Mouse (Mus musculus) midbrain, embryonic 11.5 days (tissue): ENCODE measurements around the gene Slc12a7. TPM values are rescaled to one million over a fixed set of nuclear protein-coding genes. Genes with fewer than 3 reads are reported as not detected.
"Not testable (repeated sequence)": the region's sequence is repeated elsewhere in the genome, so short reads cannot be mapped to it uniquely, and the experiment has no call there.

Experiments
- ATAC-seq: fragments of 200-750 bp; cut with Nextera tagmentation; 2 replicates; pipeline ENCODE4 v1.8.0; 2017; ENCODE audit warnings: moderate TSS enrichment, moderate library complexity; ENCODE audit not compliant: low FRiP score
- DNase-seq: peaks from one replicate; pipeline ENCODE4 v3.0.0; 2015; ENCODE audit warnings: low spot score; ENCODE audit errors: missing footprints
- H3K27ac ChIP-seq: fragments of 300-500 bp; sonication (generic); 2 replicates; pipeline ENCODE4 v1.5.1; 2014; ENCODE audit warnings: low read depth, low read length
- H3K27me3 ChIP-seq: fragments of 300-500 bp; sonication (generic); 2 replicates; pipeline ENCODE4 v1.6.1; 2014; ENCODE audit warnings: mild to moderate bottlenecking, low read length, moderate library complexity, mixed read lengths; ENCODE audit not compliant: control insufficient read depth, insufficient read depth
- H3K36me3 ChIP-seq: fragments of 300-500 bp; sonication (generic); 2 replicates; pipeline ENCODE4 v1.6.1; 2014; ENCODE audit warnings: mild to moderate bottlenecking, low read length, moderate library complexity, mixed read lengths; ENCODE audit not compliant: control insufficient read depth, insufficient read depth
- H3K4me1 ChIP-seq: fragments of 300-500 bp; sonication (generic); 2 replicates; pipeline ENCODE4 v1.6.1; 2014; ENCODE audit warnings: low read length; ENCODE audit not compliant: control insufficient read depth, insufficient read depth
- H3K4me2 ChIP-seq: fragments of 300-500 bp; sonication (generic); 2 replicates; pipeline ENCODE4 v1.6.1; 2014; ENCODE audit warnings: mild to moderate bottlenecking, moderate library complexity
- H3K4me3 ChIP-seq: fragments of 300-500 bp; sonication (generic); 2 replicates; pipeline ENCODE4 v1.5.1; 2014; ENCODE audit warnings: low read depth, low read length
- H3K9ac ChIP-seq: fragments of 300-500 bp; sonication (generic); 2 replicates; pipeline ENCODE4 v1.6.1; 2014; ENCODE audit warnings: low read length
- H3K9me3 ChIP-seq: fragments of 300-500 bp; sonication (generic); 2 replicates; pipeline ENCODE4 v1.6.1; 2016; ENCODE audit warnings: low read length; ENCODE audit not compliant: control insufficient read depth
- WGBS: fragments of 180-500 bp; shearing (Covaris S2); extraction: QIAGEN DNeasy Blood & Tissue Kit; methylation state at CpG from one replicate; pipeline ENCODE4 v1.1.7; 2014; 5-methylcytosine and 5-hydroxymethylcytosine counted together
- polyA plus RNA-seq: library from polyadenylated mRNA; unstranded; fragments of >200 nt; fragmentation: Nextera tagmentation; extraction: Ambion mirVana; gene quantifications from 2 replicates; pipeline ENCODE4 v1.2.1, GENCODE M21; 2014

Gene Slc12a7
- polyA plus RNA-seq, 1 experiment from 2014 or later = 38.2 TPM

DNA sequence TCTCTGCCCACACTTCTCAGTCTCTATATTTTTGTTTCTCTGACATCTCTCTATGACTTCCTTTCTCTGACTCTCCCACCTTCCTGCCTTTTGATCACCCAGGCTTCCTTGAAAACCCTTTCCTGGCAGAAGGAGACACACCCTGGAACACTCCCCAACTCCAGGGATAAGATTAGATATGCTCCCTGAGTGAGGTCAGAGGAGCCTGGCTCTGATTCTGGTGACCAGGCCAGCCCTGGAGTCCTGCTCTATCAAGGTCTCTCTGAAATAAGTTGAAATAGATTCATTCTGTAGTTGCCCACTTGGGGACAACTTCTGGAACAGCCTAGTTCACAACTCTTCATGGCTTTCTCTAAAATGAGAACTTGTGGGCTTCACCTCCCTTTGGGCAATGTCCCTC is 4.3 kb upstream of the Slc12a7 start:
- Histone ChIP-seq H3K36me3 (no peaks in the 10 kb centered on the region), H3K27me3 (peaks cover 10% of the 10 kb centered on the region), H3K9ac (no peak overlapping the region), H3K4me3 (no peak overlapping the region), H3K4me2 (no peak overlapping the region), H3K4me1 (peaks cover 2% of the 10 kb centered on the region; the same call in 1 of the 2 replicates), H3K9me3 (no peaks in the 10 kb centered on the region), H3K27ac (no peak overlapping the region)
- peak; percentile 60 for DNase-seq
- no peak for ATAC-seq

GRCm38 (mm10) chr13:73730913-73731312 is 2.0 kb upstream of the Slc12a7 start:
- Histone ChIP-seq H3K9me3 (no peaks in the 10 kb centered on the region), H3K4me1 (peaks cover 2% of the 10 kb centered on the region; the same call in 1 of the 2 replicates), H3K27me3 (peaks cover 12% of the 10 kb centered on the region), H3K27ac (no peak overlapping the region), H3K36me3 (no peaks in the 10 kb centered on the region), H3K4me3 (no peak overlapping the region), H3K9ac (no peak overlapping the region), H3K4me2 (no peak overlapping the region)
- WGBS = 88% methylated on average over 1 of the region's 1 CpGs
- peak; percentile 39 for DNase-seq
- no peak for ATAC-seq

DNA sequence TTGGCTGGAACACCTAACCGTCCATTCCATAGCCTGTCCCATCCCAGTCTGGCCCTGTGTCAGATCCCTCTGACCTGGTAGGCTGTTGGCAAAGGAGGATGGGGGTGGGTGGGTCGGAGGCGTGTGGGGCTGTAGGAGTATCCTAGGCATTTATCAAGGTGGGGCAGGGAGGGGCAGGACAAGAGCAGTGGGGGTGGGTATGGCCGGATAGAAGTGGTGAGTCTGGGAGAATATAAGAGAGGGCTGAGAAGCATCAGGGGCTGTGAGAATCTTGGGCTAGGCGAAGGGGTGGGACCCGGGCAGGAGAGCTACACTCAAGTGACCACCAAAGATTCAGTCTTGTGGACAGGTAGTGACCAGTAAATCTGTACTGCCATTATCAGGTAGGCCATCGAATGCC is 659 bp upstream of the Slc12a7 start:
- DNase-seq (peak; percentile 57), ATAC-seq (no peak)
- Histone ChIP-seq H3K9ac (peak overlapping the region; percentile 39; the same call in 1 of the 2 replicates), H3K27me3 (peaks cover 12% of the 10 kb centered on the region), H3K36me3 (no peaks in the 10 kb centered on the region), H3K4me1 (peaks cover 2% of the 10 kb centered on the region; the same call in 1 of the 2 replicates), H3K9me3 (no peaks in the 10 kb centered on the region), H3K4me2 (peak overlapping the region; percentile 59), H3K4me3 (peak overlapping the region; percentile 32), H3K27ac (no peak overlapping the region)
- WGBS = 67% methylated on average over 7 of the region's 7 CpGs

DNA sequence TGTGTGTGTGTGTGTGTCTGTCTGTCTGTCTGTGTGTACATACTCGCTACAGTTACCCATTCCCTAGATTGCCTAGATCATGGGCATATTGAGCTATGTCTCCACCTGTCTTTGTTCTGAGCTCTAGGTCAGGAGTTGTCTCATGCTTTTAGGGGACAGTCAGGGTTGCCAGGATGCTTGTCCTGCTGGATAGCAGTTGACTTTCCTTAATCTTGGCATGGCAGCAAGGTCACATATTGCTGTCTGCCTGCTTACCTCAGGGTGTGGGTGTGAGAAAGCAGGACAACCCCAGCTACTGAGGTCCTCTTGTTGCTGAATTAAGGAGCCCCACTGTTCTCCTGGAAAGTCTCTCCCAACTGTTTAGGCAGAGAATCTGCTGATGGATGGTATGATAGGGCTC is 1.5 kb downstream of the Slc12a7 start:
- DNase-seq = peak; percentile 6
- Histone ChIP-seq H3K27me3 (peaks cover 12% of the 10 kb centered on the region), H3K4me1 (peaks cover 2% of the 10 kb centered on the region; the same call in 1 of the 2 replicates), H3K36me3 (no peaks in the 10 kb centered on the region), H3K4me3 (no peak overlapping the region), H3K27ac (no peak overlapping the region), H3K4me2 (no peak overlapping the region), H3K9ac (no peak overlapping the region), H3K9me3 (no peaks in the 10 kb centered on the region)
- 88% methylated on average over 1 of the region's 1 CpGs for WGBS
- ATAC-seq = no peak

DNA sequence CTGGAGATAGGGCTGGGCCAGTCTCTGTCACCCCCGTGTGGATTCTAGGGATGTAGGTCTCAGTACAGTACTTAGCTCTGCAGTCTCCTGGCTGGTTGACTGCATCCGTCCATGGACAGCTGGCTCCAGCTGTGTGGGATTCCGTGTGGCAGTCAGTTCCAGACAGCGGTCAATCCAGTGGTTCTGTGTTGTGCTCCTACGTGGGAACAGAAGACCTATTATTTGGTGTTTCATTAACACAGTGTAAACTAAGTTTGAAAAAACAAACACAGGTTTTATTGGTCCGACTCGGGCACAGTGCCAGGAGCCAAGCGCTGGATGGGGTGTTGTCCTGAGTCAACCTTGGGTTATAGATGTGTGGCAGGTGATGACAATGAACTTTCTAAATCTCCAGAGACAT is 2.4 kb downstream of the Slc12a7 start:
- Histone ChIP-seq H3K9me3 (no peaks in the 10 kb centered on the region), H3K27me3 (peaks cover 12% of the 10 kb centered on the region), H3K4me2 (no peak overlapping the region), H3K36me3 (no peaks in the 10 kb centered on the region), H3K27ac (no peak overlapping the region), H3K9ac (no peak overlapping the region), H3K4me3 (no peak overlapping the region), H3K4me1 (peaks cover 2% of the 10 kb centered on the region; the same call in 1 of the 2 replicates)
- DNase-seq (no peak), ATAC-seq (no peak)
- WGBS = 89% methylated on average over 8 of the region's 8 CpGs

- Histone ChIP-seq H3K36me3 (no peaks in the 10 kb centered on the region), H3K4me3 (no peak overlapping the region), H3K4me1 (peaks cover 2% of the 10 kb centered on the region; the same call in 1 of the 2 replicates), H3K27me3 (peaks cover 12% of the 10 kb centered on the region), H3K9me3 (no peaks in the 10 kb centered on the region), H3K4me2 (no peak overlapping the region), H3K9ac (no peak overlapping the region), H3K27ac (no peak overlapping the region)
- DNase-seq = no peak
- 74% methylated on average over 2 of the region's 2 CpGs for WGBS
- ATAC-seq = no peak
These were observed 3.0 kb downstream of the Slc12a7 start for GRCm38 (mm10) chr13:73735928-73736327.

DNA sequence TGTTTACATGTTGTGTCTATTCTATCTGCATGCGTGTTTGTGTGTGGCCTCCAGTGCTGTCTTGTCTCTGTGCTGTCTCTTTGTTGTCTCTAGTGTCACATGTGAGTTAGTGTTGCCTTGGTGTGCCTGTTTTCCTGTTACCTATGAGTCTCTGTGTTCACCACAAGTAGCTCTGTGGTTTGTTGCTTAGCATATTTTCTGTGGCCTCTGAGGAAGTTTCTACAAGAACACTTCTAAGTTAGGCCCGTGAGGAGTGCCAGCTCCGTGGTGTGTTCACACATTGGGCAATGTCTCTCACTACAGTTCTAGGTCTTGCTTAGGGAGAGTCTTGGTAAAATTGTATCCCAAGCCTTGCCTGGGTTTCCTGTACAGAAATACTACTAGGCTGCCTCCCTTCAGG is 4.0 kb downstream of the Slc12a7 start:
- Histone ChIP-seq H3K4me2 (no peak overlapping the region), H3K27me3 (peaks cover 10% of the 10 kb centered on the region), H3K9ac (no peak overlapping the region), H3K27ac (no peak overlapping the region), H3K4me1 (peaks cover 2% of the 10 kb centered on the region; the same call in 1 of the 2 replicates), H3K4me3 (no peak overlapping the region), H3K9me3 (no peaks in the 10 kb centered on the region), H3K36me3 (no peaks in the 10 kb centered on the region)
- no peak for DNase-seq
- ATAC-seq = no peak
- WGBS = 84% methylated on average over 3 of the region's 3 CpGs

GRCm38 (mm10) chr13:73740399-73740944 is 7.6 kb downstream of the Slc12a7 start:
- H3K36me3 ChIP-seq, H3K4me2 ChIP-seq, H3K27me3 ChIP-seq, H3K4me3 ChIP-seq, H3K27ac ChIP-seq, H3K9ac ChIP-seq, H3K9me3 ChIP-seq, ATAC-seq, DNase-seq: not testable (repeated sequence)
- H3K4me1 ChIP-seq = peaks cover 14% of the 10 kb centered on the region
- WGBS = 37% methylated on average over 2 of the region's 2 CpGs

GRCm38 (mm10) chr13:73742944-73743343 is 10.1 kb downstream of the Slc12a7 start:
- Histone ChIP-seq H3K9me3 (no peaks in the 10 kb centered on the region), H3K36me3 (no peaks in the 10 kb centered on the region), H3K27ac (no peak overlapping the region), H3K4me2 (no peak overlapping the region), H3K27me3 (no peaks in the 10 kb centered on the region), H3K4me1 (peaks cover 14% of the 10 kb centered on the region), H3K9ac (no peak overlapping the region), H3K4me3 (no peak overlapping the region)
- ATAC-seq = peak; percentile 61
- 41% methylated on average over 4 of the region's 4 CpGs for WGBS
- DNase-seq = no peak
